Mouse (Mus musculus) heart, embryonic 13.5 days (tissue): Measurements from ENCODE around the gene Cdh11. TPM values are rescaled to one million over a fixed set of nuclear protein-coding genes. Genes with fewer than 3 reads are reported as not detected.
A peak's percentile ranks its signal among the peaks of the same experiment; 100 is the strongest.
"Not testable (repeated sequence)": the region's sequence is repeated elsewhere in the genome, so short reads cannot be mapped to it uniquely, and the experiment has no call there.

ENCODE experiments used
- ATAC-seq: fragments of 200-750 bp; cut with Nextera tagmentation; 2 replicates; pipeline ENCODE4 v1.8.0; 2017; ENCODE audit warnings: moderate TSS enrichment; ENCODE audit not compliant: insufficient number of reproducible peaks, low FRiP score, low TSS enrichment; ENCODE audit errors: extremely low read depth
- H3K27ac ChIP-seq: fragments of 300-500 bp; sonication (generic); replicated peaks from 2 replicates; pipeline ENCODE4 v1.5.1; 2015; ENCODE audit warnings: moderate library complexity, mild to moderate bottlenecking, inconsistent platforms
- H3K27me3 ChIP-seq: fragments of 300-500 bp; sonication (generic); replicated peaks from 2 replicates; pipeline ENCODE4 v1.6.1; 2015; ENCODE audit warnings: mild to moderate bottlenecking, inconsistent platforms
- H3K36me3 ChIP-seq: fragments of 300-500 bp; sonication (generic); 2 replicates; pipeline ENCODE4 v1.6.1; 2015; ENCODE audit warnings: mild to moderate bottlenecking, inconsistent platforms
- H3K4me1 ChIP-seq: fragments of 300-500 bp; sonication (generic); 2 replicates; pipeline ENCODE4 v1.6.1; 2015; ENCODE audit warnings: inconsistent platforms
- H3K4me2 ChIP-seq: fragments of 300-500 bp; sonication (generic); 2 replicates; pipeline ENCODE4 v1.6.1; 2015; ENCODE audit warnings: inconsistent platforms, mild to moderate bottlenecking, moderate library complexity
- H3K4me3 ChIP-seq: fragments of 300-500 bp; sonication (generic); 2 replicates; pipeline ENCODE4 v1.5.1; 2015; ENCODE audit warnings: moderate library complexity, mild to moderate bottlenecking, inconsistent platforms
- H3K9ac ChIP-seq: fragments of 300-500 bp; sonication (generic); 2 replicates; pipeline ENCODE4 v1.6.1; 2015; ENCODE audit warnings: inconsistent platforms, mild to moderate bottlenecking, moderate library complexity
- H3K9me3 ChIP-seq: fragments of 300-500 bp; sonication (generic); 2 replicates; pipeline ENCODE4 v1.6.1; 2016; ENCODE audit warnings: inconsistent platforms
- WGBS: fragments of 180-500 bp; shearing (Covaris S2); methylation state at CpG from one replicate; pipeline ENCODE4 v1.1.7; 2015; ENCODE audit warnings: mixed read lengths; 5-methylcytosine and 5-hydroxymethylcytosine counted together
- polyA plus RNA-seq: library from polyadenylated mRNA; unstranded; fragments of >200 nt; fragmentation: Nextera tagmentation; extraction: Ambion mirVana; gene quantifications from 2 replicates; pipeline ENCODE4 v1.2.1, GENCODE M21; 2015

The Cdh11 gene
- polyA plus RNA-seq, 1 experiment from 2014 or later: 68.2 TPM

DNA sequence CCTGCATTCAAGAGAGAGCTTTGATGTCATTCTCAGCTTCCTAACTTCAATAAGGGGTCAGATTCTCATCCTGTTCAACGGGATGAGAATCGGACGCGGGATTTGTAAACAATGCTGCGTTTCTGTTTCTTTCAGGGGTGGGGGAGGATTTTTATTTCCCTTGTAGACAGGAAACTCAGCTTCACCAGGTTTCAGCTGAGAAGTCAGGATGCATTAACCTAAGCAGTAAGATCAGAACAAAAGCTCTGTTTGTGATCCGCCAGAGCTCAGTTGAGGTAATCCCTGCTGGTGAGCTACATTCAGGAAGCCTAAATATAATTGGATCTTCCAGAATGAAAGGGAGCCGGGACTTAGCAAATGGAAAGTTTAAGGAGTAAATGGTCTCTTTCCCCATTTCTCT, 78.1 kb downstream of the Cdh11 start:
- Histone ChIP-seq H3K4me1 (peaks cover 17% of the 10 kb centered on the region), H3K9ac (no peak overlapping the region), H3K9me3 (no peaks in the 10 kb centered on the region), H3K36me3 (peaks cover 16% of the 10 kb centered on the region), H3K4me3 (0 out of 2 replicates have a peak overlapping the region, but pooled peaks have one; percentile 1), H3K27ac (no peak overlapping the region), H3K27me3 (0 out of 2 replicates have a peak, but pooled peaks cover 4% of the 10 kb centered on the region), H3K4me2 (peak overlapping the region; percentile 47)
- no peak for ATAC-seq
- 17% methylated on average over 7 of the region's 7 CpGs for WGBS

DNA sequence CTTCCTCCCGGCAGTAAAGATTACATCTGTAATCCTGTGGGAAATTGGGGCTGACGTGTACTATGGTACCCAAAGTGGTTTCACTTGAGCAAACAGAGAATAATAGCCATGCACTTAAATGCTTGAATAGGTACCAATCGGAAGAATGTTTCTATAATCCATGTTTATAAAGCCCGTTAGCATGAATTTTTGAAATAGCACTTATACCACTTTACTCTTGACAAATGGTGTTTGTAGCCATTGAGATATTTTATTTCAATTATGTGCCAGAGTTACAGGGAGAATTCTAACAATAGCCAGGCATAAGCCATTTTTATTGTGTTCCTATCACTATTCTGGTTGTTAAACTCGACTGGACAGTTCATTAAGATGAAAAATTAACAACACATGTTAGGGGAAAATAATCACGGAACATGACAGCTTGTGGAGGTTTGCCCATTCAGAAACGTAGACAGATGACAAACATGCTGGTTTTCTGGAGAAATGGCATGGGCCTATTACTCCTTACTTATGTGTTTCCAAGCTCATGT, 80.0 kb downstream of the Cdh11 start:
- Histone ChIP-seq H3K4me2 (no peak overlapping the region), H3K9me3 (no peaks in the 10 kb centered on the region), H3K4me1 (peaks cover 17% of the 10 kb centered on the region), H3K27ac (no peak overlapping the region), H3K9ac (no peak overlapping the region), H3K4me3 (no peak overlapping the region), H3K36me3 (peaks cover 4% of the 10 kb centered on the region), H3K27me3 (0 out of 2 replicates have a peak, but pooled peaks cover 4% of the 10 kb centered on the region)
- ATAC-seq: no peak
- WGBS: 73% methylated on average over 7 of the region's 7 CpGs

DNA sequence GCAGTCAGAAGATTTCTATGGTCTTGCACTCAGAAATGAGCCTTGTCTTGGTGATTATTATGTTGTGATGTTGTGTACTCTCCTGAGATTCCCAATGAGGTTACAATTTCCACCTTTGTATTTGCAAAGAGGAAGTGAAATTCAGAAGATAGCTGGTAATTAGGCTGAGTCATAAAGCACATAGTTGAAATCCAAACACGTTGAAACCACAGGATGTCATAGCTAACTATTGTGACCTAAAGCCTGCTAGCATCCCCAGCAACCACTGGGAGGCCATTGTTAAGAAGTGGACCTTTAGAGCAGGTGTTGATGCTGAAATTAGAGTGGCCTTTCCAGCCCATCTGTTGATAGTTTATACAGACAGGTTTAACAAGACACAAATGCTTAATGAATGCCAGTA, 85.2 kb downstream of the Cdh11 start:
- Histone ChIP-seq H3K4me1 (peaks cover 7% of the 10 kb centered on the region; the same call in 1 of the 2 replicates), H3K27me3 (peaks cover 14% of the 10 kb centered on the region), H3K4me2 (no peak overlapping the region), H3K9me3 (no peaks in the 10 kb centered on the region), H3K9ac (no peak overlapping the region), H3K27ac (no peak overlapping the region), H3K36me3 (no peaks in the 10 kb centered on the region; the same call in 1 of the 2 replicates), H3K4me3 (no peak overlapping the region)
- ATAC-seq: no peak
- WGBS: 62% methylated on average over 1 of the region's 1 CpGs

DNA sequence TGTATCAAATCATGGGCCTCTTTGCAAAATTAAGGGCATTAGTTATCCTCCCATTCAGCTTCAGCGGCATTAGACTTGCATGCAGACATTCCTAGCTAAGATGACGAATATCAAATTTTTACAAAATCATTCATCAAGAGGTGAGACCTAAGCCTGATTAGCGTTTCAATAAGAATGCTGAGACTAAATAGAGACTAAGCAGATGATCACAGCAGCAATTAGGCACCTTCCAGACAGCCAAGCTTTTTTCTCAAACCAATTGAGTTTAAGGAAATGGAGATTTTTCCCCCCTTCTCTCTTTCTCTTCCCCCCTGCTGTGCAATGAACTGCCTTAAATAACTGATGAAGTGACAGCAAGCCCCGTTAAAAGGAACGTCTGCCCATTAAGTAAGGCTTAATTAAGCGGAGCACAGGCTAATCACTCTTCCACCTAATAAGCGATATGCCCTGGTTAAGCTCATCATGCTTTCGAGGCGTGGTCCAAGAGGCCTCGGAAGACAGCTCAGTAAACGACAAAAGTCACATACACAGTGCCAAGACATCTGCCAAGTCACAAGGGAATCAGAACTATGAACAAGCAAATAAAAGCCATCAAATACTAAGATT, 87.1 kb downstream of the Cdh11 start:
- H3K9ac ChIP-seq: no peak overlapping the region
- WGBS: 42% methylated on average over 11 of the region's 11 CpGs

DNA sequence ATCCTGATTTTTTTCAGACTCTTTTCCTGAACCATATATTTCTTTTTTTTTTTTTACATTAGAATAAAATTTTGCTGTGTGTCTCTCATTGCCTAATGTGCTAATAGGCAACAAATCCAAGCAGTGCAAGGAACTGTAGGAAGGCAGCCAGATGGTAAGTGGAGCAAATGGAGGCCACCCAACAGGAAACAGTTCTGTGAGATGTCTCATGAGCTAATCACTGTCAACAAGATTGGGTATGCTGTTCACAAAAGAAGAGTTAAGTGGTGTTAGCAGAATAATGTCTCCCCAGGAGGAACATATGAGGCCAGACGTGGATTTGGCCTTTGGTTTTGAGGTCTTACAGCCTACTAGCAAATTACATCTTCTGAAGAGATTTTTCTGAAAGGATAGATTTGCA, 92.0 kb downstream of the Cdh11 start:
- no peak overlapping the region for H3K4me3 ChIP-seq
- H3K36me3 ChIP-seq: no peaks in the 10 kb centered on the region
- 29% methylated on average over 1 of the region's 1 CpGs for WGBS
- 0 out of 2 replicates have a peak overlapping the region, but pooled peaks have one; percentile 0 for H3K27ac ChIP-seq
- H3K27me3 ChIP-seq: peaks cover 22% of the 10 kb centered on the region
- peaks cover 26% of the 10 kb centered on the region for H3K4me1 ChIP-seq
- H3K4me2 ChIP-seq: no peak overlapping the region
- no peak for ATAC-seq
- H3K9ac ChIP-seq: no peak overlapping the region
- no peaks in the 10 kb centered on the region for H3K9me3 ChIP-seq

More for the DNA sequence above, 87.1 kb downstream of the Cdh11 start:
- Histone ChIP-seq H3K4me1 (peaks cover 19% of the 10 kb centered on the region), H3K4me2 (no peak overlapping the region), H3K27me3 (peaks cover 12% of the 10 kb centered on the region), H3K36me3 (no peaks in the 10 kb centered on the region; the same call in 1 of the 2 replicates), H3K27ac (no peak overlapping the region), H3K9me3 (no peaks in the 10 kb centered on the region), H3K4me3 (no peak overlapping the region)
- ATAC-seq: no peak

DNA sequence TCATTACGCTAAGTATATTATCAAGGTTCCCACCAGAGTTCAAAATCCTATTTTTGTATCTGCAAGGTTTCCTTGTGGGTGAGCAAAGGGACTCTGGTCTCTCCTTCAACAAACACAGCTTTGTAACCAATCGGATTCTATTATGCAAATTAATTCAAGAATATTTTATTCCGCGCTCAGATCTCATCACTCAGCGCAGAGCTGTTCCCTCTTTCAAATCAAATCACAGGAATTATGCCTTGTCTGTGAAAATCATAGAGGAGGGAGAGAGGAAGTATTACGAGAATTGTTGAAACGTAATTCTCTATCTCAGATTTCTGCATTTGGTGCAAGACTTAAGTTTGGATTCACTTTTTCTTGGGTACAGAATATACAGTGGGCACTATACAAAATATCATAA, 100.0 kb downstream of the Cdh11 start:
- not testable (repeated sequence) for H3K4me1 ChIP-seq, H3K27me3 ChIP-seq, H3K36me3 ChIP-seq, H3K9me3 ChIP-seq, H3K27ac ChIP-seq, H3K4me2 ChIP-seq, ATAC-seq, H3K9ac ChIP-seq
- WGBS: 67% methylated on average over 7 of the region's 7 CpGs
- H3K4me3 ChIP-seq: 0 out of 2 replicates have a peak overlapping the region, but pooled peaks have one; percentile 8

DNA sequence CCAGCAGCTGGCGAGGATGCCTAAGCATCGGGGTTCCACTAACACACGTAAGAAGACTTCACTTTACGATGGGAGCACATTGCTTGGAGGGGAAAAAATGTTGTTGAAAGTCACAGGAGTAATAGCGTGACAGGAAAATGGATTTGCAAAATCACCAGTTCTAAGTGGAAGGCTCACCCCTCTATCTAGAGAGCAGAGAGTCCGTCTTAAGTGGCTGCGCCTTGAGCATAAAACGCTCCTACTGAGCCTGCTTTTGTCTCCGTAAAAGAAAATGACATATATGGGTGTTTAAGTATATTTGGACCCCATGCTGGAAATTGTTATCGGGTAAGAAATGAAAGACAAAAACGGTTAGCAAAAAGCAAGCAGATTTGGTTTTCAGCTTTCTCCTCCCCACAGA, 100.4 kb downstream of the Cdh11 start:
- Histone ChIP-seq H3K27me3 (no peaks in the 10 kb centered on the region), H3K9ac (no peak overlapping the region), H3K36me3 (0 out of 2 replicates have a peak, but pooled peaks cover 4% of the 10 kb centered on the region), H3K27ac (no peak overlapping the region), H3K4me1 (no peaks in the 10 kb centered on the region), H3K4me2 (peak overlapping the region; percentile 27), H3K4me3 (0 out of 2 replicates have a peak overlapping the region, but pooled peaks have one; percentile 8), H3K9me3 (no peaks in the 10 kb centered on the region)
- ATAC-seq: no peak
- 70% methylated on average over 11 of the region's 11 CpGs for WGBS

DNA sequence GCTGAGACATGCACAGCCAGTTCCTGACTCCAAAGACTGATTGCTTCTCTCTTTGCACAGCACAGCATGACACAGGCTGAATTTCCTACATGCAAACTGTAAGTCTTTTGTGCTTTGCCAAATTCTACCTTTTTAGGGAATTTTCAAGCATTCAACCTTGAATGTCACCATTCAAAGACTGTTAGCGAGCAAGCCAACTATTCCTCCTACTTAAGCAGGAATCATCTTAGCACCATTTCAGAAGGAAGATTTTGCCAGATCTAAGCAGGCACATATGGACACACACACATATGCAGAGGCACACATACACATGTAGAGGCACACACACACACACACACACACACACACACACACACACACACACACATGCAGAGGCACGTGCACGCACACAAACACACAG, 108.3 kb downstream of the Cdh11 start:
- Histone ChIP-seq H3K4me1 (no peaks in the 10 kb centered on the region), H3K4me3 (no peak overlapping the region), H3K27ac (no peak overlapping the region), H3K9me3 (no peaks in the 10 kb centered on the region), H3K27me3 (no peaks in the 10 kb centered on the region), H3K4me2 (no peak overlapping the region), H3K9ac (no peak overlapping the region), H3K36me3 (peaks cover 42% of the 10 kb centered on the region)
- 83% methylated on average over 3 of the region's 3 CpGs for WGBS
- no peak for ATAC-seq

DNA sequence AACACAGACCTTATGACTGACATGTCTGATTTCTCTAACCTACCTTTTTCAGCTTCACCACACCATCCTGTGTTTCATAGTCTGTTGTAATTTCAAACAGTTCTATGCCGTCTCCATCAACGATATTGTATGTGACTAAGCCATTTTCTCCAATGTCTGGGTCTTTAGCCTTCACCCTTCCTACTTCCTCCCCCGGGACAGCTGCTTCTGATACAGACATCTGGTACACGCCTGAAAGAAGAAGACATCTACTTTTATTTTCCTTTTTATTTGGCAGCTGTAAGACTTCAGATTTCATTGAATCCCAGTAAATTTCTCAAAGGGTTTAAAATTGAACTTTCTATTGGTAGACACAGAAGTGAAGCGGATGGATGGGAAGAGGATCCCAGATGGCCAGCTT, 120.9 kb downstream of the Cdh11 start:
- not testable (repeated sequence) for H3K4me1 ChIP-seq, H3K27me3 ChIP-seq, H3K27ac ChIP-seq, H3K9ac ChIP-seq, H3K4me3 ChIP-seq, H3K9me3 ChIP-seq, H3K4me2 ChIP-seq, ATAC-seq
- 77% methylated on average over 5 of the region's 5 CpGs for WGBS
- peaks cover 44% of the 10 kb centered on the region for H3K36me3 ChIP-seq

DNA sequence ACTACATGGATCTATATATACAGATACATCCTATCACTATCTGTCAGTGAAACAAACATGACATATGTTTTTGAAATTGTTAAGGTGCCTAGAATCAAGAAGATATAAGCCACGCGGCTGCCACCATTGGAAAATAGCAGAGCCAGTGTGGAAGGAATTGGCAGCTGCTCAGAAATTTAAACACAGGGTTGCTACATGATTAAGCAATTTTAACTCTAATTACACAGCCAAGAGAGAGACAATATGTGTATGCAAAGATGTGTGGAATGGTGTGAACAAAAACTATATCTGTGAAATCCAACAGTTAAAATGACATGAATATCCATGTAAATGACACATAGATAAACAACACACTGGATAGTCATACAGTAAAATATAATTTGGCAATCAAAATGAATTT, 128.9 kb downstream of the Cdh11 start:
- 73% methylated on average over 2 of the region's 2 CpGs for WGBS
- H3K4me2 ChIP-seq: no peak overlapping the region
- no peak for ATAC-seq
- peaks cover 54% of the 10 kb centered on the region for H3K36me3 ChIP-seq
- no peak overlapping the region for H3K9ac ChIP-seq
- no peaks in the 10 kb centered on the region for H3K27me3 ChIP-seq
- H3K27ac ChIP-seq: no peak overlapping the region
- no peaks in the 10 kb centered on the region for H3K9me3 ChIP-seq
- H3K4me1 ChIP-seq: no peaks in the 10 kb centered on the region
- H3K4me3 ChIP-seq: no peak overlapping the region

DNA sequence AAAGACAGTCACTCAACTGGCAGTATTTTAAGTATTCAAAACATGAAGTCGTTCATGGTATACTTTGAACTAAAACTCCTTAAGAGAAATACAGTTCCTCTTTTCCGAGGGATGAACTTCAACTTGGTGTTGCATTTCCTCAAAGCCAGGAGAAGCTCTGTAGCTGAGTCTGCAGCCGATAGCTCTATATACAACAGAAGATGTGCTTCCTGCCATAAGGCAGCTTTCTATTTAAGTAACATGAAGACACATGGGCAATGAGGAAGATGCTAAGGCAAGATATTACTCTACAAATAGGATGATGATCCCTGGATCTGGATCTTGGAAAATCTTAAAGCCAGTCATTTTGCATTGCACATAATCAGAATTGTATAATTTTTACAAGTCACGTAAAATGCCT, 133.5 kb downstream of the Cdh11 start:
- no peak overlapping the region for H3K4me3 ChIP-seq
- no peak for ATAC-seq
- H3K27ac ChIP-seq: no peak overlapping the region
- no peaks in the 10 kb centered on the region for H3K9me3 ChIP-seq
- no peaks in the 10 kb centered on the region for H3K27me3 ChIP-seq
- no peak overlapping the region for H3K4me2 ChIP-seq
- no peak overlapping the region for H3K9ac ChIP-seq
- WGBS: 62% methylated on average over 4 of the region's 4 CpGs
- peaks cover 48% of the 10 kb centered on the region for H3K36me3 ChIP-seq
- H3K4me1 ChIP-seq: no peaks in the 10 kb centered on the region

DNA sequence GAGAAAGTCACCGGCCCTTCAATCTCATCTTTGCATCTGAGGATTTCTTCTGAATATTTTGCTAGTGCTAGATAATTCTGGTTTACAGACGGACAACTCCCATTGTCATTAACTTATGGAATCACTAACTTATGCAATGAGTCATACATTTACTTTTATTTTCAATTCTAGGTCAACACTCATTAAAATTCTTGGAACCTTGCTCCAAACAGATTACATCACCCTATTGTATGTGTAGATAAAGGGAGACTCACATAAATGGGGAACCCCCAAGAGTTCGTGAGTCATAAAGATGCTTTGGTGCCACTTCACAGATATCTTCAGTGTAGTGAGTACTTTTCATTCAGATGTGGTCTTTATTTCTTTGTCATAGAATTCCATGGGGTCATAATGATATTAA, 158.3 kb downstream of the Cdh11 start:
- Histone ChIP-seq H3K27me3 (no peaks in the 10 kb centered on the region), H3K36me3 (peaks cover 4% of the 10 kb centered on the region; the same call in 1 of the 2 replicates), H3K9me3 (no peaks in the 10 kb centered on the region), H3K4me2 (no peak overlapping the region), H3K4me3 (no peak overlapping the region), H3K4me1 (no peaks in the 10 kb centered on the region), H3K9ac (no peak overlapping the region), H3K27ac (no peak overlapping the region)
- no peak for ATAC-seq
- WGBS: 58% methylated on average over 3 of the region's 3 CpGs
